Mouse (Mus musculus): Measurements from ENCODE around the gene Cldn5. TPM values are rescaled to one million over a fixed set of nuclear protein-coding genes. Genes with fewer than 3 reads are reported as not detected.
A peak's percentile ranks its signal among the peaks of the same experiment; 100 is the strongest.

Gene Cldn5
- polyA plus RNA-seq, 1 experiment, result 0.02 TPM

GRCm38 (mm10) chr16:18811032-18811431 lies 34.4 kb downstream of the Cldn5 start:
- no peaks in the 10 kb centered on the region for H3K27me3 ChIP-seq (ENCODE audit: control insufficient read depth, insufficient read depth, insufficient read length)
- TF ChIP-seq CEBPB (IDR thresholded peaks at IDR 0.05; ENCODE audit: low read depth) (no peak), MYOD1 (IDR thresholded peaks at IDR 0.05; ENCODE audit: control insufficient read depth, insufficient read length, low read depth) (no peak), FOSL1 (IDR thresholded peaks at IDR 0.05; ENCODE audit: insufficient read depth, low read length, poor library complexity, severe bottlenecking) (no peak), CTCF (IDR thresholded peaks at IDR 0.05; ENCODE audit: control insufficient read depth, insufficient read depth, insufficient read length) (no peak), USF1 (IDR thresholded peaks at IDR 0.05; ENCODE audit: low read depth) (no peak), MAX (IDR thresholded peaks at IDR 0.05) (no peak), MYOG (IDR thresholded peaks at IDR 0.05; ENCODE audit: control insufficient read depth, extremely low read depth, insufficient read length) (no peak)
- H3K36me3 ChIP-seq (ENCODE audit: control insufficient read depth, insufficient read depth), result peaks cover 51% of the 10 kb centered on the region

GRCm38 (mm10) chr16:18811468-18812384 lies 35.1 kb downstream of the Cldn5 start, which contains the start of the genes Ufd1 and Cdc45:
Ufd1 (plus strand) TSS chr16:18811779.
Cdc45 (minus strand) TSS chr16:18811987.
- Histone ChIP-seq H3K79me3 (ENCODE audit: low read depth) (peaks cover 38% of the 10 kb centered on the region), H3ac (ENCODE audit: control insufficient read depth, insufficient read length, low read depth) (peak within 1 kb of the TSS; percentile 78), H3K4me3 (ENCODE audit: insufficient read depth, poor library complexity, severe bottlenecking) (peak within 1 kb of the TSS; percentile 86), H3K36me3 (ENCODE audit: control insufficient read depth, insufficient read depth) (peaks cover 51% of the 10 kb centered on the region), H3K27me3 (ENCODE audit: control insufficient read depth, insufficient read depth, insufficient read length) (no peaks in the 10 kb centered on the region), H3K79me2 (ENCODE audit: control insufficient read depth, insufficient read depth) (peaks cover 63% of the 10 kb centered on the region)
- TF ChIP-seq FOSL1 (IDR thresholded peaks at IDR 0.05; ENCODE audit: insufficient read depth, low read length, poor library complexity, severe bottlenecking), result no peak
- TF ChIP-seq USF1 (IDR thresholded peaks at IDR 0.05; ENCODE audit: low read depth), result no peak
- no peak for TF ChIP-seq MYOD1 (IDR thresholded peaks at IDR 0.05; ENCODE audit: control insufficient read depth, insufficient read length, low read depth)
- peak; percentile 30 for TF ChIP-seq MAX (IDR thresholded peaks at IDR 0.05)
- TF ChIP-seq MYOG (IDR thresholded peaks at IDR 0.05; ENCODE audit: control insufficient read depth, extremely low read depth, insufficient read length), result no peak
- TF ChIP-seq CTCF (IDR thresholded peaks at IDR 0.05; ENCODE audit: control insufficient read depth, insufficient read depth, insufficient read length), result no peak
- TF ChIP-seq CEBPB (IDR thresholded peaks at IDR 0.05; ENCODE audit: low read depth), result no peak

More at GRCm38 (mm10) chr16:18811032-18811431, 34.4 kb downstream of the Cldn5 start:
- Histone ChIP-seq H3K4me3 (ENCODE audit: insufficient read depth, poor library complexity, severe bottlenecking) (peak overlapping the region; percentile 86), H3K79me3 (ENCODE audit: low read depth) (peaks cover 38% of the 10 kb centered on the region), H3K79me2 (ENCODE audit: control insufficient read depth, insufficient read depth) (peaks cover 59% of the 10 kb centered on the region), H3ac (ENCODE audit: control insufficient read depth, insufficient read length, low read depth) (peak overlapping the region; percentile 65)

- peaks cover 51% of the 10 kb centered on the region for H3K36me3 ChIP-seq (ENCODE audit: control insufficient read depth, insufficient read depth)
- peaks cover 38% of the 10 kb centered on the region for H3K79me3 ChIP-seq (ENCODE audit: low read depth)
- H3ac ChIP-seq (ENCODE audit: control insufficient read depth, insufficient read length, low read depth), result peak overlapping the region; percentile 78
- H3K4me3 ChIP-seq (ENCODE audit: insufficient read depth, poor library complexity, severe bottlenecking), result peak overlapping the region; percentile 86
- no peaks in the 10 kb centered on the region for H3K27me3 ChIP-seq (ENCODE audit: control insufficient read depth, insufficient read depth, insufficient read length)
- peaks cover 68% of the 10 kb centered on the region for H3K79me2 ChIP-seq (ENCODE audit: control insufficient read depth, insufficient read depth)
- TF ChIP-seq FOSL1 (IDR thresholded peaks at IDR 0.05; ENCODE audit: insufficient read depth, low read length, poor library complexity, severe bottlenecking) (no peak), USF1 (IDR thresholded peaks at IDR 0.05; ENCODE audit: low read depth) (no peak), CEBPB (IDR thresholded peaks at IDR 0.05; ENCODE audit: low read depth) (no peak), CTCF (IDR thresholded peaks at IDR 0.05; ENCODE audit: control insufficient read depth, insufficient read depth, insufficient read length) (no peak)
Observed at GRCm38 (mm10) chr16:18812385-18812910, 35.8 kb downstream of the Cldn5 start.

GRCm38 (mm10) chr16:18822356-18822755 lies 45.7 kb downstream of the Cldn5 start:
- H3ac ChIP-seq (ENCODE audit: control insufficient read depth, insufficient read length, low read depth), result no peak overlapping the region
- no peaks in the 10 kb centered on the region for H3K79me2 ChIP-seq (ENCODE audit: control insufficient read depth, insufficient read depth)
- no peaks in the 10 kb centered on the region for H3K27me3 ChIP-seq (ENCODE audit: control insufficient read depth, insufficient read depth, insufficient read length)
- no peaks in the 10 kb centered on the region for H3K79me3 ChIP-seq (ENCODE audit: low read depth)
- H3K4me3 ChIP-seq (ENCODE audit: insufficient read depth, poor library complexity, severe bottlenecking), result no peak overlapping the region
- H3K36me3 ChIP-seq (ENCODE audit: control insufficient read depth, insufficient read depth), result peaks cover 98% of the 10 kb centered on the region
- TF ChIP-seq USF1 (IDR thresholded peaks at IDR 0.05; ENCODE audit: low read depth) (no peak), MAX (IDR thresholded peaks at IDR 0.05) (no peak), CTCF (IDR thresholded peaks at IDR 0.05; ENCODE audit: control insufficient read depth, insufficient read depth, insufficient read length) (no peak), CEBPB (IDR thresholded peaks at IDR 0.05; ENCODE audit: low read depth) (no peak), MYOD1 (IDR thresholded peaks at IDR 0.05; ENCODE audit: control insufficient read depth, insufficient read length, low read depth) (no peak), FOSL1 (IDR thresholded peaks at IDR 0.05; ENCODE audit: insufficient read depth, low read length, poor library complexity, severe bottlenecking) (no peak), MYOG (IDR thresholded peaks at IDR 0.05; ENCODE audit: control insufficient read depth, extremely low read depth, insufficient read length) (no peak)

- no peaks in the 10 kb centered on the region for H3K79me2 ChIP-seq (ENCODE audit: control insufficient read depth, insufficient read depth)
- no peak overlapping the region for H3K4me3 ChIP-seq (ENCODE audit: insufficient read depth, poor library complexity, severe bottlenecking)
- H3ac ChIP-seq (ENCODE audit: control insufficient read depth, insufficient read length, low read depth), result no peak overlapping the region
- H3K79me3 ChIP-seq (ENCODE audit: low read depth), result no peaks in the 10 kb centered on the region
- no peaks in the 10 kb centered on the region for H3K27me3 ChIP-seq (ENCODE audit: control insufficient read depth, insufficient read depth, insufficient read length)
- no peak for TF ChIP-seq CEBPB (IDR thresholded peaks at IDR 0.05; ENCODE audit: low read depth)
- TF ChIP-seq FOSL1 (IDR thresholded peaks at IDR 0.05; ENCODE audit: insufficient read depth, low read length, poor library complexity, severe bottlenecking), result no peak
- TF ChIP-seq MAX (IDR thresholded peaks at IDR 0.05), result no peak
- no peak for TF ChIP-seq USF1 (IDR thresholded peaks at IDR 0.05; ENCODE audit: low read depth)
- TF ChIP-seq MYOD1 (IDR thresholded peaks at IDR 0.05; ENCODE audit: control insufficient read depth, insufficient read length, low read depth), result no peak
- no peak for TF ChIP-seq MYOG (IDR thresholded peaks at IDR 0.05; ENCODE audit: control insufficient read depth, extremely low read depth, insufficient read length)
- no peak for TF ChIP-seq CTCF (IDR thresholded peaks at IDR 0.05; ENCODE audit: control insufficient read depth, insufficient read depth, insufficient read length)
- H3K36me3 ChIP-seq (ENCODE audit: control insufficient read depth, insufficient read depth), result peaks cover 98% of the 10 kb centered on the region
Observed at GRCm38 (mm10) chr16:18822925-18823324, 46.3 kb downstream of the Cldn5 start.

Other genes with a start within 250 kb of the Cldn5 start
- 12.1 TPM for gene Tbx1, start 186.2 kb upstream of the Cldn5 start, polyA plus RNA-seq (2012; fragmentation: generic; extraction: Trizol)
- 6.4 TPM for gene Gp1bb, start 154.4 kb upstream of the Cldn5 start, polyA plus RNA-seq (2012; fragmentation: generic; extraction: Trizol)
- gene Gm49601, start 150.4 kb upstream of the Cldn5 start, polyA plus RNA-seq (2012; fragmentation: generic; extraction: Trizol), result 5.3 TPM
- 74.2 TPM for gene Sept5, start 146.9 kb upstream of the Cldn5 start, polyA plus RNA-seq (2012; fragmentation: generic; extraction: Trizol)
- gene Ufd1, start 34.9 kb downstream of the Cldn5 start, polyA plus RNA-seq (2012; fragmentation: generic; extraction: Trizol), result 35.5 TPM
- 52.1 TPM for gene Cdc45, start 35.1 kb downstream of the Cldn5 start, polyA plus RNA-seq (2012; fragmentation: generic; extraction: Trizol)
- 1.5 TPM for gene 2510002D24Rik, start 59.7 kb downstream of the Cldn5 start, polyA plus RNA-seq (2012; fragmentation: generic; extraction: Trizol)
- gene Gm28539, start 59.7 kb downstream of the Cldn5 start, polyA plus RNA-seq (2012; fragmentation: generic; extraction: Trizol), result not detected
- gene Mrpl40, start 100.0 kb downstream of the Cldn5 start, polyA plus RNA-seq (2012; fragmentation: generic; extraction: Trizol), result 62.7 TPM
- gene Hira, start 100.2 kb downstream of the Cldn5 start, polyA plus RNA-seq (2012; fragmentation: generic; extraction: Trizol), result 43.8 TPM

Measured in C2C12 (cell line).